ENCODE assay signal across 8 mouse cellular contexts in genomic region chrX:94012479-94013167, GRCm38 (mm10). TPM values are rescaled to one million over a fixed set of nuclear protein-coding genes. Genes with fewer than 3 reads are reported as not detected.
DNase-seq lines count a peak whose midpoint lies in the region; ATAC-seq lines count a peak whose summit lies in the region.
"Had no signal": no experiment of that assay in that cellular context is flagged by ENCODE, and none has a peak within 500 bp of the region (broad histone marks: within the 10 kb centered on the region; RNA-seq: fewer than 3 reads in every experiment).

No protein-coding gene starts in this region.

- no peaks in the 10 kb centered on the region for H3K9me3 ChIP-seq in midbrain, embryonic 13.5 days

- H3K4me2 ChIP-seq in midbrain, embryonic 13.5 days (replicated peaks), result peak overlapping the region; percentile 33

- DNase-seq in R1 (ENCODE audit: low read depth, low spot score), result peak; percentile 66
- peak; percentile 4 for DNase-seq in embryo, embryonic 9.5 days (ENCODE audit: extremely low spot score)
- DNase-seq in heart, postnatal 10 days, result peak; percentile 19 to 23
- DNase-seq in kidney, postnatal 14 days, result peak; percentile 33
- no peak for DNase-seq in thymus, postnatal 14 days

- H3K36me3 ChIP-seq in midbrain, embryonic 13.5 days, result no peaks in the 10 kb centered on the region

- H3K9ac ChIP-seq in midbrain, embryonic 13.5 days (replicated peaks), result no peak overlapping the region

- WGBS in midbrain, embryonic 13.5 days, result 23% methylated on average over 12 of the region's 12 CpGs

- no peak overlapping the region for H3K4me3 ChIP-seq in midbrain, embryonic 13.5 days (replicated peaks)

- intact Hi-C loops in heart, postnatal 10 days (cut with DNase I), result no loop called here

- no peaks in the 10 kb centered on the region; the same call in 1 of the 2 replicates for H3K4me1 ChIP-seq in midbrain, embryonic 13.5 days (replicated peaks)

- ATAC-seq in midbrain, embryonic 13.5 days, result peak; percentile 77; the same call in 1 of the 2 replicates
- ATAC-seq in erythroblast, adult 5-6 weeks (replicated peaks; ENCODE audit: low FRiP score, poor library complexity, severe bottlenecking), result no peak

- H3K27ac ChIP-seq in midbrain, embryonic 13.5 days, result no peak overlapping the region

- peaks cover 72% of the 10 kb centered on the region for H3K27me3 ChIP-seq in midbrain, embryonic 13.5 days

RNA-seq across cellular contexts. Expression of gene AU015836, which starts 44.2 kb away (rescaled TPM):
- total RNA-seq in heart, postnatal 10 days (2021), result not detected
- polyA plus RNA-seq in midbrain, embryonic 13.5 days (2015; fragmentation: Nextera tagmentation; extraction: Ambion mirVana), result not detected in 2 replicates
- total RNA-seq in erythroblast, adult 5-6 weeks (2015; ENCODE audit: low replicate concordance), result not detected in 2 replicates
- total RNA-seq in erythroblast, adult 5-6 weeks (2017; ENCODE audit: low replicate concordance), result not detected in 2 replicates
- polyA plus RNA-seq: large intestine, adult 2 months had no signal
